Mouse (Mus musculus) small intestine, adult 2 months (tissue): ENCODE measurements around the gene Oasl1.

Source experiments
- CTCF ChIP-seq: fragments of 200-500 bp; IDR thresholded peaks from 2 replicates; pipeline ENCODE4 v1.5.1; 2012; ENCODE audit warnings: low read depth, mild to moderate bottlenecking, control low read depth, inconsistent platforms, low read length, moderate library complexity, mixed read lengths; ENCODE audit not compliant: insufficient replicate concordance, insufficient read length; ENCODE audit errors: extremely low read depth
- POLR2A ChIP-seq: fragments of 200-500 bp; IDR thresholded peaks from 2 replicates; pipeline ENCODE4 v1.6.1; 2012; ENCODE audit warnings: low read depth, mild to moderate bottlenecking, control low read depth, inconsistent platforms, low read length, moderate library complexity

DNA sequence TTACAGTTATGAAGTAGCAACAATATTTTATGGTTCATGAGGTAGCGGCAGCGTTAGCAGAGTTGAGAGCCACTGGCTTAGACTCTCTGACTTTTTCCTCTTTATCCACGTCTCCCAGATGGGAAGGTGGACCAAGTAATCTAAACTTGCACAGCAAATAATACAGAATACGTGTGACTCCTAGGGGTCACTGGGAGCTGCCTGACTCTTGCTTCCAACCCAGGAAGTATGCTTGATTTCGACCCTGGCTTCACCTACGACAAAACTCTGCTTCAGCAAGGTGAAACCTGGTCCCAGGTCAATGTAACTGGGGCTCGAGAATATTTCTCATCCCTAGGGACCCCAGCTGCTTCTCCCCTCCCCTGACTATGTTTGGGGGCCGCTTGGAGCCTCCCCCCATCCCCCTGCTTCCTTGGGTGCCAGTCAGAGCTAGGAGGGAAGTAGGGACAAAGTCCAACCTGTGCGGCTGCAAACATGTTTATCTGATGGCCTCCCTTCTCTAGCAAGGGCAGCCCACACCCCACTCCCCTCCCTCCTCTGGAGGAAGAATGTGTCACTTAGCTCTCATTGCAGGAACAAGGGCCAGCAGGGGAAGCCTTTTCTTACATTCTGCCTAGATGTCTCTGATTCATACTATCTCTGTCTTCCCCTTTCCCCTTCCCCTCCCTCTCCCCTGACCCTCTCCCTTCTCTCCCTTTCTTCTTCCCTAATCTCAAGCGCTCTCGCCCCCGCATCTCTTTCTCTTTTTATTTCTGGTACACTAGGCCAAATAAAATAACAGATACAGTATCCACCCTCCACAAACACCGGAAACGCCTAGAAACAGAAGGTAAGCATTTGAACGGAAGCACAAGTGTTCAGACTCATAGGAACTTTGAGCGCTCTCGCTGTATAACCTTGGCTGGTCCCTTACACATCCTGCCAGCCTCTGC, 42.2 kb downstream of the Oasl1 start:
- TF ChIP-seq CTCF: no peak; the same call in 1 of the 2 replicates
- peak; percentile 30; the same call in 1 of the 2 replicates for TF ChIP-seq POLR2A
